Comparison of ENCODE assay signal across 21 mouse cellular contexts in the genomic region with DNA sequence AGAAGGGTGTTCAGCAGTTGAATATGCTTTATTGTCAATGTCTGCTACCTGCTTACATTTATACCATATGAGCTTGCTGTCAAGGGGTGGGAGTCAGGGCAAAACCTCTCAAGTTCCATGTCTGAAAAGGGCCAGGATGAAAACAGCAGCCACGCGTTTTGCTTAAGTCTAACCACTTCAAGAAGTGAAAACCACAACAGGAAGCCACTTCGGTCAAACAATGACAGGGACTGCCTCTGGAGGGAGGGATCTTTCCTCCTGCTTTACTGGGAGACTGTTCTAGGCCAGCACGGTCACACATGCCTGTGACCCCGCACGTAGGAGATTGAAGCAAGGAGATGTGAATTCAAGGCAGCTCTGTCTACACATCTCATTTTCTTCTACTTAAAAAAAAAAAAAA. TPM values are rescaled to one million over a fixed set of nuclear protein-coding genes. Genes with fewer than 3 reads are reported as not detected.
A peak's percentile ranks its signal among the peaks of the same experiment; 100 is the strongest.
DNase-seq lines count a peak whose midpoint lies in the region; ATAC-seq and TF ChIP-seq lines count a peak whose summit lies in the region.
"Had no signal": no experiment of that assay in that cellular context is flagged by ENCODE, and none has a peak within 500 bp of the region (broad histone marks: within the 10 kb centered on the region; RNA-seq: fewer than 3 reads in every experiment).

No protein-coding gene starts in this region.

- peaks cover 43% of the 10 kb centered on the region for H3K4me1 ChIP-seq in heart, embryonic 10.5 days
- peaks cover 39% of the 10 kb centered on the region for H3K4me1 ChIP-seq in lung, postnatal 0 days (ENCODE audit: insufficient read depth, low read depth, low read length)
- peaks cover 34% of the 10 kb centered on the region for H3K4me1 ChIP-seq in megakaryocyte, embryonic 14.5 days

- H3K4me2 ChIP-seq in lung, postnatal 0 days (replicated peaks; ENCODE audit: low read depth, low read length) = no peak overlapping the region
- H3K4me2 ChIP-seq: embryonic facial prominence, embryonic 15.5 days; forebrain, embryonic 12.5 days; hindbrain, embryonic 14.5 days; limb, embryonic 15.5 days had no signal

- no peaks in the 10 kb centered on the region for H3K27me3 ChIP-seq in heart, embryonic 10.5 days (ENCODE audit: insufficient read depth, poor library complexity, severe bottlenecking)
- H3K27me3 ChIP-seq in lung, postnatal 0 days (replicated peaks; ENCODE audit: insufficient read depth, low read length) = no peaks in the 10 kb centered on the region
- H3K27me3 ChIP-seq in megakaryocyte, embryonic 14.5 days (replicated peaks) = peaks cover 69% of the 10 kb centered on the region
- H3K27me3 ChIP-seq: embryonic facial prominence, embryonic 15.5 days; forebrain, embryonic 12.5 days; limb, embryonic 15.5 days had no signal

- intact Hi-C loops in heart, postnatal 10 days (cut with DNase I) = no loop called here

- TF ChIP-seq CTCF in lung, postnatal 0 days (IDR thresholded peaks at IDR 0.05) = 0 out of 2 replicates have a peak, but pooled peaks have one; percentile 7

- H3K9me3 ChIP-seq in heart, embryonic 10.5 days = no peaks in the 10 kb centered on the region
- no peaks in the 10 kb centered on the region for H3K9me3 ChIP-seq in lung, postnatal 0 days (ENCODE audit: low read length)
- H3K9me3 ChIP-seq in megakaryocyte, embryonic 14.5 days = peaks cover 9% of the 10 kb centered on the region
- H3K9me3 ChIP-seq: embryonic facial prominence, embryonic 15.5 days; forebrain, embryonic 12.5 days; limb, embryonic 15.5 days had no signal

- H3K4me3 ChIP-seq in heart, embryonic 10.5 days = no peak overlapping the region
- no peak overlapping the region for H3K4me3 ChIP-seq in lung, postnatal 0 days (ENCODE audit: low read depth, low read length)
- peak overlapping the region; percentile 76 for H3K4me3 ChIP-seq in megakaryocyte, embryonic 14.5 days (replicated peaks)
- H3K4me3 ChIP-seq: embryonic facial prominence, embryonic 15.5 days; forebrain, embryonic 12.5 days; limb, embryonic 15.5 days had no signal

- TF ChIP-seq EP300 in lung, postnatal 0 days (IDR thresholded peaks at IDR 0.05) = no peak

- DNase-seq in heart, embryonic 10.5 days (ENCODE audit: low spot score) = peak; percentile 22
- DNase-seq in heart, postnatal 10 days = no peak
- DNase-seq in lung, postnatal 0 days (ENCODE audit: low spot score) = no peak
- DNase-seq in lung, postnatal 10 days = no peak
- DNase-seq in T-cell, adult 2 months (ENCODE audit: low spot score) = peak; percentile 4
- DNase-seq in B cell, adult 2 months = no peak
- DNase-seq: adrenal gland, postnatal 36 days; cerebellum, adult 18-20 months; cerebellum, postnatal 25 days; layer of hippocampus, postnatal 36 days; right cerebral cortex, postnatal 14 days; thymus, adult 2 months had no signal

- H3K27ac ChIP-seq in heart, embryonic 10.5 days = no peak overlapping the region
- H3K27ac ChIP-seq in lung, postnatal 0 days (ENCODE audit: low read length) = no peak overlapping the region
- H3K27ac ChIP-seq: embryonic facial prominence, embryonic 15.5 days; forebrain, embryonic 12.5 days; hindbrain, embryonic 14.5 days; limb, embryonic 15.5 days had no signal

- ATAC-seq in lung, postnatal 0 days = no peak
- ATAC-seq in erythroid progenitor cell, adult 5-6 weeks (replicated peaks; ENCODE audit: low FRiP score, poor library complexity, severe bottlenecking) = no peak
- ATAC-seq: intestine, postnatal 0 days had no signal

- no peak overlapping the region for H3K9ac ChIP-seq in lung, postnatal 0 days (replicated peaks; ENCODE audit: low read depth)
- H3K9ac ChIP-seq: embryonic facial prominence, embryonic 15.5 days; forebrain, embryonic 12.5 days; hindbrain, embryonic 14.5 days; limb, embryonic 15.5 days had no signal

- WGBS in heart, embryonic 10.5 days = 52% methylated on average over 6 of the region's 6 CpGs
- 56% methylated on average over 6 of the region's 6 CpGs for WGBS in lung, postnatal 0 days

- no peaks in the 10 kb centered on the region for H3K36me3 ChIP-seq in heart, embryonic 10.5 days
- no peaks in the 10 kb centered on the region for H3K36me3 ChIP-seq in lung, postnatal 0 days (ENCODE audit: insufficient read depth, low read length)
- H3K36me3 ChIP-seq in megakaryocyte, embryonic 14.5 days (replicated peaks; ENCODE audit: low read length) = no peaks in the 10 kb centered on the region
- H3K36me3 ChIP-seq: embryonic facial prominence, embryonic 15.5 days; forebrain, embryonic 12.5 days; limb, embryonic 15.5 days had no signal

RNA-seq across cellular contexts. Expression of gene Afdn, which starts 14.0 kb away (rescaled TPM):
- 91.3 and 110 TPM in 2 replicates for polyA plus RNA-seq in heart, embryonic 10.5 days (2016; fragmentation: Nextera tagmentation; extraction: Ambion mirVana)
- total RNA-seq in heart, postnatal 10 days (2021) = 100 to 1,000 TPM; 112 to 150 TPM
- 148 and 161 TPM in 2 replicates for polyA plus RNA-seq in lung, postnatal 0 days (2015; fragmentation: Nextera tagmentation; extraction: Ambion mirVana)
- polyA plus RNA-seq in megakaryocyte, embryonic 14.5 days (2012; ENCODE audit: insufficient read depth, low replicate concordance) = 6.9 and 10.6 TPM in 2 replicates
- 3.6 TPM in 1 of 2 replicates, not detected in the other for total RNA-seq in erythroid progenitor cell, adult 5-6 weeks (2015; ENCODE audit: low replicate concordance)
- 1.9 and 8.9 TPM in 2 replicates for total RNA-seq in erythroid progenitor cell, adult 5-6 weeks (2017; ENCODE audit: low replicate concordance)

RNA-seq across cellular contexts. Expression of gene Tcte2, which starts 15.3 kb away (rescaled TPM):
- 3.3 and 3.7 TPM in 2 replicates for polyA plus RNA-seq in heart, embryonic 10.5 days (2016; fragmentation: Nextera tagmentation; extraction: Ambion mirVana)
- 1 to 10 TPM; 4.0 to 4.2 TPM for total RNA-seq in heart, postnatal 10 days (2021)
- 3.9 and 4.4 TPM in 2 replicates for polyA plus RNA-seq in lung, postnatal 0 days (2015; fragmentation: Nextera tagmentation; extraction: Ambion mirVana)
- polyA plus RNA-seq in megakaryocyte, embryonic 14.5 days (2012; ENCODE audit: insufficient read depth, low replicate concordance) = not detected in 2 replicates
- not detected in 2 replicates for total RNA-seq in erythroid progenitor cell, adult 5-6 weeks (2015; ENCODE audit: low replicate concordance)
- not detected in 2 replicates for total RNA-seq in erythroid progenitor cell, adult 5-6 weeks (2017; ENCODE audit: low replicate concordance)
- total RNA-seq: MEL; neutrophil, adult 5-6 weeks had no signal

Comparison
In these comparisons a context has a peak if more than half of its experiments do, and no peak if none do; other contexts are left out.
1. DNase-seq: peak in heart, embryonic 10.5 days (single experiment) and T-cell, adult 2 months (single experiment); none in heart, postnatal 10 days (0 of 2), lung, postnatal 0 days (single experiment), lung, postnatal 10 days (single experiment) and B cell, adult 2 months (0 of 2).